ENCODE assay signal across 12 mouse cellular contexts in genomic region chr17:23187680-23188079, GRCm38 (mm10). TPM values are rescaled to one million over a fixed set of nuclear protein-coding genes. Genes with fewer than 3 reads are reported as not detected.
DNase-seq lines count a peak whose midpoint lies in the region; ATAC-seq and TF ChIP-seq lines count a peak whose summit lies in the region.
"Had no signal": no experiment of that assay in that cellular context is flagged by ENCODE, and none has a peak within 500 bp of the region (broad histone marks: within the 10 kb centered on the region; RNA-seq: fewer than 3 reads in every experiment).

No protein-coding gene starts in this region.

- no peak overlapping the region for H3K4me2 ChIP-seq in intestine, postnatal 0 days (replicated peaks; ENCODE audit: low read depth)
- no peak overlapping the region for H3K4me2 ChIP-seq in lung, embryonic 16.5 days (ENCODE audit: low read depth, low read length)
- H3K4me2 ChIP-seq: heart, embryonic 15.5 days; neural tube, embryonic 13.5 days had no signal

- H3K27ac ChIP-seq in intestine, postnatal 0 days (ENCODE audit: low read depth, low read length), result no peak overlapping the region
- peak overlapping the region; percentile 7; the same call in 1 of the 2 replicates for H3K27ac ChIP-seq in lung, embryonic 16.5 days (ENCODE audit: low read length)
- H3K27ac ChIP-seq: heart, embryonic 15.5 days; neural tube, embryonic 13.5 days had no signal

- H3K36me3 ChIP-seq in intestine, postnatal 0 days (ENCODE audit: control insufficient read depth, insufficient read depth), result peaks cover 13% of the 10 kb centered on the region
- peaks cover 12% of the 10 kb centered on the region for H3K36me3 ChIP-seq in lung, embryonic 16.5 days (ENCODE audit: control insufficient read depth, insufficient read depth, low read length)

- WGBS in intestine, postnatal 0 days, result 20% methylated on average over 2 of the region's 2 CpGs
- WGBS in lung, embryonic 16.5 days, result 11% methylated on average over 2 of the region's 2 CpGs

- TF ChIP-seq CTCF in intestine, postnatal 0 days (IDR thresholded peaks at IDR 0.05; ENCODE audit: low read depth), result peak; percentile 21; the same call in 1 of the 2 replicates

- no peaks in the 10 kb centered on the region for H3K4me1 ChIP-seq in intestine, postnatal 0 days (replicated peaks; ENCODE audit: control insufficient read depth, insufficient read depth, low read length)
- no peaks in the 10 kb centered on the region for H3K4me1 ChIP-seq in lung, embryonic 16.5 days (replicated peaks; ENCODE audit: control insufficient read depth, insufficient read depth, low read length)

- no peaks in the 10 kb centered on the region for H3K9me3 ChIP-seq in intestine, postnatal 0 days (ENCODE audit: control insufficient read depth)
- no peaks in the 10 kb centered on the region for H3K9me3 ChIP-seq in lung, embryonic 16.5 days (ENCODE audit: control insufficient read depth, low read length)
- H3K9me3 ChIP-seq: heart, embryonic 15.5 days; megakaryocyte, embryonic 14.5 days; neural tube, embryonic 13.5 days had no signal

- peak; percentile 36 for ATAC-seq in intestine, postnatal 0 days
- peak; percentile 71; the same call in 1 of the 2 replicates for ATAC-seq in lung, embryonic 16.5 days (ENCODE audit: low read depth)
- no peak for ATAC-seq in CD4-positive, CD25-positive, alpha-beta regulatory T cell, adult 4 months

- intact Hi-C loops in heart, postnatal 25 days (cut with DNase I), result no loop called here

- no peaks in the 10 kb centered on the region for H3K27me3 ChIP-seq in intestine, postnatal 0 days (replicated peaks; ENCODE audit: control insufficient read depth, insufficient read depth, low read length)
- no peaks in the 10 kb centered on the region for H3K27me3 ChIP-seq in lung, embryonic 16.5 days (ENCODE audit: control insufficient read depth, insufficient read depth, low read depth, low read length)
- H3K27me3 ChIP-seq: heart, embryonic 15.5 days; megakaryocyte, embryonic 14.5 days; neural tube, embryonic 13.5 days had no signal

- H3K4me3 ChIP-seq in intestine, postnatal 0 days (ENCODE audit: low read depth, low read length), result no peak overlapping the region
- H3K4me3 ChIP-seq in lung, embryonic 16.5 days (ENCODE audit: low read length), result no peak overlapping the region
- H3K4me3 ChIP-seq: heart, embryonic 15.5 days; megakaryocyte, embryonic 14.5 days; neural tube, embryonic 13.5 days had no signal

- peak; percentile 21 for DNase-seq in heart, adult 8-10 months (ENCODE audit: low spot score)
- no peak for DNase-seq in heart, postnatal 25 days (ENCODE audit: low spot score)
- DNase-seq in Muller cell, postnatal 12 days (ENCODE audit: inconsistent ontology term), result peak; percentile 67
- no peak for DNase-seq in spleen, adult 12 weeks (ENCODE audit: low spot score)
- no peak for DNase-seq in thymus, postnatal 36 days
- DNase-seq: cerebellum, postnatal 36 days had no signal

- H3K9ac ChIP-seq in intestine, postnatal 0 days (ENCODE audit: low read depth, low read length), result no peak overlapping the region
- no peak overlapping the region for H3K9ac ChIP-seq in lung, embryonic 16.5 days (ENCODE audit: low read length)
- H3K9ac ChIP-seq: heart, embryonic 15.5 days; neural tube, embryonic 13.5 days had no signal

RNA-seq across cellular contexts. Expression of gene Zfp40, which starts 5.4 kb away (rescaled TPM):
- total RNA-seq in heart, adult 8-10 months (2022), result 1 to 10 TPM; 3.3 to 5.6 (median 4.6) TPM
- 1 to 10 TPM; 4.0 to 7.0 TPM for total RNA-seq in heart, postnatal 25 days (2021)
- polyA plus RNA-seq in intestine, postnatal 0 days (2015; fragmentation: Nextera tagmentation; extraction: Ambion mirVana), result 3.2 and 4.1 TPM in 2 replicates
- 11.7 and 12.5 TPM in 2 replicates for polyA plus RNA-seq in lung, embryonic 16.5 days (2015; fragmentation: Nextera tagmentation; extraction: Ambion mirVana)
- 10 to 100 TPM; 10.4 to 11.7 TPM for polyA plus RNA-seq in CD4-positive, CD25-positive, alpha-beta regulatory T cell, adult 4 months (2017; shearing (Covaris generic))

Comparison
In these comparisons a context has a peak if more than half of its experiments do, and no peak if none do; other contexts are left out.
1. DNase-seq: peak in heart, adult 8-10 months (single experiment) and Muller cell, postnatal 12 days (single experiment); none in heart, postnatal 25 days (single experiment), spleen, adult 12 weeks (single experiment) and thymus, postnatal 36 days (0 of 2).